ENCODE assay signal across 24 mouse cellular contexts in genomic region chr9:15792076-15792475, GRCm38 (mm10).
A peak's percentile ranks its signal among the peaks of the same experiment; 100 is the strongest.
DNase-seq lines count a peak whose midpoint lies in the region; ATAC-seq and TF ChIP-seq lines count a peak whose summit lies in the region.
"Had no signal": no experiment of that assay in that cellular context is flagged by ENCODE, and none has a peak within 500 bp of the region (broad histone marks: within the 10 kb centered on the region; RNA-seq: fewer than 3 reads in every experiment).

No protein-coding gene starts in this region.

- no peak overlapping the region for H3K4me3 ChIP-seq in MEL (ENCODE audit: control insufficient read depth in 1 of 2, insufficient read depth in 1 of 2, low read depth in 2 of 2, low read length in 2 of 2)
- H3K4me3 ChIP-seq in limb, embryonic 11.5 days (ENCODE audit: low read depth, low read length): no peak overlapping the region
- H3K4me3 ChIP-seq: embryonic facial prominence, embryonic 13.5 days; embryonic facial prominence, embryonic 15.5 days; erythroblast, embryonic 14.5 days; forebrain, embryonic 10.5 days; forebrain, embryonic 12.5 days; forebrain, embryonic 15.5 days had no signal

- no peaks in the 10 kb centered on the region for H3K4me1 ChIP-seq in MEL (ENCODE audit: control insufficient read depth in 1 of 2, insufficient read depth in 2 of 2, low read length in 2 of 2)
- no peaks in the 10 kb centered on the region for H3K4me1 ChIP-seq in limb, embryonic 11.5 days (ENCODE audit: control insufficient read depth, insufficient read depth, low read length)
- H3K4me1 ChIP-seq: embryonic facial prominence, embryonic 13.5 days; embryonic facial prominence, embryonic 15.5 days; forebrain, embryonic 10.5 days; forebrain, embryonic 12.5 days; forebrain, embryonic 15.5 days had no signal

- H3K79me2 ChIP-seq in MEL (ENCODE audit: control insufficient read depth, insufficient read depth, low read length, poor library complexity): no peaks in the 10 kb centered on the region

- no peak for TF ChIP-seq CTCF in MEL (IDR thresholded peaks at IDR 0.05 in 2 of 3, conservative IDR thresholded peaks at IDR 0.05 in 1 of 3; ENCODE audit: control insufficient read depth in 1 of 3, insufficient read depth in 1 of 3, low read depth in 2 of 3, low read length in 3 of 3, poor library complexity in 1 of 3, severe bottlenecking in 1 of 3)

- no peak for TF ChIP-seq POLR2A in MEL (IDR thresholded peaks at IDR 0.05; ENCODE audit: control insufficient read depth in 1 of 2, insufficient read depth in 1 of 2, low read depth in 1 of 2, low read length in 2 of 2, poor library complexity in 1 of 2)

- 90% methylated on average over 9 of the region's 9 CpGs for WGBS in limb, embryonic 11.5 days

- peak; percentile 58 for DNase-seq in heart, adult 11 months
- DNase-seq in heart, postnatal 4 days: no peak
- DNase-seq in MEL (ENCODE audit: low read depth, low spot score): no peak
- peak; percentile 13 for DNase-seq in limb, embryonic 11.5 days (ENCODE audit: low spot score)
- DNase-seq in frontal cortex, postnatal 36 days (ENCODE audit: low spot score in 2 of 2): no peak
- DNase-seq in adrenal gland, postnatal 25 days: no peak
- DNase-seq: adrenal gland, adult 2 months; adrenal gland, postnatal 10 days; adrenal gland, postnatal 36 days; B cell, adult 2 months; cerebellum, adult 11-12 months; cerebellum, adult 2 months; cerebellum, adult 9-10 months; cerebellum, postnatal 10 days; cerebellum, postnatal 36 days; embryo, embryonic 11 days; forebrain, postnatal 0 days had no signal

- H3K9ac ChIP-seq in MEL (ENCODE audit: control insufficient read depth, low read depth, low read length, poor library complexity, severe bottlenecking): no peak overlapping the region
- H3K9ac ChIP-seq in limb, embryonic 11.5 days (ENCODE audit: low read length): no peak overlapping the region
- H3K9ac ChIP-seq: embryonic facial prominence, embryonic 13.5 days; embryonic facial prominence, embryonic 15.5 days; forebrain, embryonic 12.5 days; forebrain, embryonic 15.5 days; forebrain, postnatal 0 days had no signal

- no peak overlapping the region for H3K4me2 ChIP-seq in limb, embryonic 11.5 days (ENCODE audit: low read depth, severe bottlenecking)
- H3K4me2 ChIP-seq: embryonic facial prominence, embryonic 13.5 days; embryonic facial prominence, embryonic 15.5 days; forebrain, embryonic 12.5 days; forebrain, embryonic 15.5 days had no signal

- no peak for ATAC-seq in limb, embryonic 11.5 days (ENCODE audit: insufficient number of reproducible peaks, low FRiP score, low TSS enrichment, low read depth)
- ATAC-seq: forebrain, embryonic 15.5 days; forebrain, postnatal 0 days had no signal

- H3K36me3 ChIP-seq in MEL (ENCODE audit: control insufficient read depth in 1 of 2, insufficient read depth in 2 of 2, low read length in 2 of 2): no peaks in the 10 kb centered on the region
- H3K36me3 ChIP-seq in limb, embryonic 11.5 days (ENCODE audit: control insufficient read depth, insufficient read depth, low read length): no peaks in the 10 kb centered on the region
- H3K36me3 ChIP-seq: embryonic facial prominence, embryonic 13.5 days; embryonic facial prominence, embryonic 15.5 days; forebrain, embryonic 10.5 days; forebrain, embryonic 12.5 days; forebrain, embryonic 15.5 days; G1E had no signal

- no peaks in the 10 kb centered on the region for H3K9me3 ChIP-seq in MEL (replicated peaks; ENCODE audit: insufficient read depth, low read length)
- no peaks in the 10 kb centered on the region; the same call in 1 of the 2 replicates for H3K9me3 ChIP-seq in limb, embryonic 11.5 days (ENCODE audit: control insufficient read depth, low read length)
- H3K9me3 ChIP-seq: embryonic facial prominence, embryonic 13.5 days; embryonic facial prominence, embryonic 15.5 days; forebrain, embryonic 10.5 days; forebrain, embryonic 12.5 days; forebrain, embryonic 15.5 days; G1E had no signal

- H3K27me3 ChIP-seq in MEL (ENCODE audit: control insufficient read depth in 1 of 2, insufficient read depth in 2 of 2, low read length in 2 of 2): no peaks in the 10 kb centered on the region
- no peaks in the 10 kb centered on the region for H3K27me3 ChIP-seq in limb, embryonic 11.5 days (ENCODE audit: control insufficient read depth, insufficient read depth, low read length)
- H3K27me3 ChIP-seq: embryonic facial prominence, embryonic 13.5 days; embryonic facial prominence, embryonic 15.5 days; forebrain, embryonic 12.5 days; forebrain, embryonic 15.5 days had no signal

- no peak for TF ChIP-seq RAD21 in MEL (IDR thresholded peaks at IDR 0.05; ENCODE audit: low read depth, low read length)

- no peak for TF ChIP-seq EP300 in MEL (IDR thresholded peaks at IDR 0.05; ENCODE audit: low read depth in 1 of 2, low read length in 2 of 2)

- no peak overlapping the region for H3K27ac ChIP-seq in MEL (ENCODE audit: control insufficient read depth, low read depth, low read length)
- no peak overlapping the region for H3K27ac ChIP-seq in limb, embryonic 11.5 days (replicated peaks; ENCODE audit: low read depth, low read length)
- H3K27ac ChIP-seq: embryonic facial prominence, embryonic 13.5 days; embryonic facial prominence, embryonic 15.5 days; forebrain, embryonic 10.5 days; forebrain, embryonic 12.5 days; forebrain, embryonic 15.5 days had no signal

TF ChIP-seq in MEL, 35 proteins besides CTCF, POLR2A, EP300 and RAD21:
- 0 out of 4 replicates have a peak, but pooled peaks of 1 of the 2 experiments have one; percentile 56 for TF ChIP-seq USF2 (IDR thresholded peaks at IDR 0.05; ENCODE audit: borderline replicate concordance in 1 of 2, insufficient read depth in 1 of 2, low read depth in 1 of 2, low read length in 2 of 2)
- TF ChIP-seq BHLHE40 (IDR thresholded peaks at IDR 0.05; ENCODE audit: borderline replicate concordance, low read depth, low read length): no peak
- no peak for TF ChIP-seq GABPA (IDR thresholded peaks at IDR 0.05; ENCODE audit: low read depth, low read length)
- TF ChIP-seq UBTF (IDR thresholded peaks at IDR 0.05; ENCODE audit: borderline replicate concordance, insufficient read depth, low read depth, low read length): no peak
- TF ChIP-seq ZKSCAN1 (IDR thresholded peaks at IDR 0.05; ENCODE audit: low read depth, low read length): no peak
- no peak for TF ChIP-seq POLR2AphosphoS2 (IDR thresholded peaks at IDR 0.05; ENCODE audit: low read length)
- TF ChIP-seq MAX (IDR thresholded peaks at IDR 0.05; ENCODE audit: low read length): peak; percentile 59; the same call in 1 of the 2 replicates
- no peak for TF ChIP-seq ELF1 (IDR thresholded peaks at IDR 0.05; ENCODE audit: low read depth, low read length)
- no peak for TF ChIP-seq RCOR1 (IDR thresholded peaks at IDR 0.05; ENCODE audit: low read depth, low read length)
- TF ChIP-seq USF1 (IDR thresholded peaks at IDR 0.05; ENCODE audit: low read depth, low read length): peak; percentile 74
- no peak for TF ChIP-seq MXI1 (IDR thresholded peaks at IDR 0.05; ENCODE audit: low read depth, low read length)
- no peak for TF ChIP-seq SMC3 (IDR thresholded peaks at IDR 0.05; ENCODE audit: low read depth, low read length)
- TF ChIP-seq ZC3H11A (IDR thresholded peaks at IDR 0.05; ENCODE audit: low read depth, low read length): no peak
- TF ChIP-seq CHD2 (IDR thresholded peaks at IDR 0.05; ENCODE audit: low read length): no peak
- TF ChIP-seq TCF12 (IDR thresholded peaks at IDR 0.05; ENCODE audit: low read depth, low read length): no peak
- no peak for TF ChIP-seq MAFK (IDR thresholded peaks at IDR 0.05; ENCODE audit: borderline replicate concordance, low read depth, low read length)

Comparison
In these comparisons a context has a peak if more than half of its experiments do, and no peak if none do; other contexts are left out.
1. DNase-seq: peak in heart, adult 11 months (single experiment) and limb, embryonic 11.5 days (single experiment); none in heart, postnatal 4 days (single experiment), MEL (single experiment), frontal cortex, postnatal 36 days (0 of 2) and adrenal gland, postnatal 25 days (single experiment).